Mouse (Mus musculus): Measurements from ENCODE around the gene Irf4. TPM values are rescaled to one million over a fixed set of nuclear protein-coding genes. Genes with fewer than 3 reads are reported as not detected.

Gene Irf4
- polyA plus RNA-seq, 1 experiment from 2014 or later, result 0.03 TPM

DNA sequence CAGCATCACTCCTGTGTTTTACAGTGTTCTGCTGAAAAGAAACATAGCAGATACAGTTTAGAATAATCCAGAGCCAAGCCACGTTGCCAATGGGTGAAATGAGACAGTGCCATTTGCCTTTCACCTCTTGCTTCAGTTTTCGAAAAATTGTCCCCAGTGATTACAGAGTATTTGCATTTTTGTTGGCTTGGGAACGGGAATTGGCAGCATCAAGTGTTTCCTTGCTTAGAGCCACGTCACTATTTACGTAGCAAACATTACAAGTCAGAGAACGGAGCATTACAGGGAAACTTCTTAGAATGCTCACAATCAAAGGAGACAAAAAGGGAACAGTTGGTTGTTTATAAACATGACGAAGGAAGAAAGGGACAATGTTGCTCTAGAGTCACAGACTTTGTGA is 3.9 kb upstream of the Irf4 start:
- Histone ChIP-seq H3K36me3 (ENCODE audit: control insufficient read depth, insufficient read depth, low read length) (no peaks in the 10 kb centered on the region), H3K4me3 (ENCODE audit: low read depth, low read length) (no peak overlapping the region), H3K9ac (ENCODE audit: low read depth, low read length) (no peak overlapping the region), H3K4me1 (ENCODE audit: control insufficient read depth, insufficient read depth, low read length) (peaks cover 6% of the 10 kb centered on the region), H3K27ac (ENCODE audit: low read depth, low read length) (no peak overlapping the region), H3K4me2 (no peak overlapping the region), H3K9me3 (replicated peaks; ENCODE audit: control insufficient read depth, low read length) (no peaks in the 10 kb centered on the region), H3K27me3 (ENCODE audit: control insufficient read depth, insufficient read depth, low read length) (peaks cover 24% of the 10 kb centered on the region)
- WGBS (ENCODE audit: insufficient replicate concordance), result 74% methylated on average over 7 of the region's 7 CpGs
- no peak for ATAC-seq (replicated peaks; ENCODE audit: insufficient number of reproducible peaks, low FRiP score, low TSS enrichment)

DNA sequence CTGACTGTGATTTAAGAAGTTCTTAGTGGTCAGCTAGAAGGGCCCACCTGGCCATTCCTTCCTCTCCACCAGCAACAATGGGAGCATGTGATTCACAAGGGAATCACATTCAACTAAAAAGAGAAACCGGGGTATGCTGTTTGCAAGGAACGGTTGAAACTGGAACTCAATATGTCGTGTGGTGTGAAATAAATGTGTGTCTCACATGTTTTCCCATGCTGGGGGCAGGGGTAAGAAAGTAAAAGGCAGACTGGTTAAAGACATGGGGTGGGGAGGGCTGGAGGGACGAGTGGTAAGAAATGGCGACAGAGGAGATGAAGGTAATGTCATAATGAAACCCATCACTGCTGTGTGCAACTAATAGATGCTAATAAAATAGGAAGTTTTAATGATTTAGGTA is 2.0 kb upstream of the Irf4 start:
- H3K4me1 ChIP-seq (ENCODE audit: control insufficient read depth, insufficient read depth, low read length), result peaks cover 6% of the 10 kb centered on the region
- H3K27me3 ChIP-seq (ENCODE audit: control insufficient read depth, insufficient read depth, low read length), result peaks cover 42% of the 10 kb centered on the region
- no peaks in the 10 kb centered on the region for H3K36me3 ChIP-seq (ENCODE audit: control insufficient read depth, insufficient read depth, low read length)
- WGBS (ENCODE audit: insufficient replicate concordance), result 67% methylated on average over 5 of the region's 5 CpGs
- no peak overlapping the region for H3K4me2 ChIP-seq
- no peak overlapping the region for H3K9ac ChIP-seq (ENCODE audit: low read depth, low read length)
- H3K27ac ChIP-seq (ENCODE audit: low read depth, low read length), result no peak overlapping the region
- no peak for ATAC-seq (replicated peaks; ENCODE audit: insufficient number of reproducible peaks, low FRiP score, low TSS enrichment)
- H3K4me3 ChIP-seq (ENCODE audit: low read depth, low read length), result no peak overlapping the region
- no peaks in the 10 kb centered on the region for H3K9me3 ChIP-seq (replicated peaks; ENCODE audit: control insufficient read depth, low read length)

DNA sequence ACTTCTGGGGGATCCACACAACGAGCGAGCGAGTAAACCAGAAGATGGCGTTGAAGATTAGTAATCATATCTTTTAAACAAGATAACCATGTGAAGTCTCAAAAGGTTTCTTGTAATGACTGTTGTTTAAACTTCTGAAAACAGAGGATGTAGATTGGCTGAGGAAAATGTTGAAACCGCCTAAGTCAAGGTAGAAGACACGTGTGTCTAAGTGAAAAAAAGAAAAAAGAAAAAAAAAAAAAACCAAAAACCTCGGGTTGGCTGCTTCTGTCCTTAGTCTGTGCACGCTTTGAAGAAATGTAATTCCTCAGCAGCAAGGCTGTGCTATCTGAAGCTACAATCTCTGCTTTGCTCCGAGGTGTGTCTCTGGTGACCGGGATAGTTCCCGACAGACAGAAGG is 1.5 kb upstream of the Irf4 start:
- Histone ChIP-seq H3K27me3 (ENCODE audit: control insufficient read depth, insufficient read depth, low read length) (peaks cover 47% of the 10 kb centered on the region), H3K4me3 (ENCODE audit: low read depth, low read length) (no peak overlapping the region), H3K27ac (ENCODE audit: low read depth, low read length) (no peak overlapping the region), H3K9ac (ENCODE audit: low read depth, low read length) (no peak overlapping the region), H3K36me3 (ENCODE audit: control insufficient read depth, insufficient read depth, low read length) (no peaks in the 10 kb centered on the region), H3K4me2 (no peak overlapping the region), H3K4me1 (ENCODE audit: control insufficient read depth, insufficient read depth, low read length) (peaks cover 6% of the 10 kb centered on the region), H3K9me3 (replicated peaks; ENCODE audit: control insufficient read depth, low read length) (no peaks in the 10 kb centered on the region)
- WGBS (ENCODE audit: insufficient replicate concordance), result 57% methylated on average over 11 of the region's 11 CpGs
- no peak for ATAC-seq (replicated peaks; ENCODE audit: insufficient number of reproducible peaks, low FRiP score, low TSS enrichment)

GRCm38 (mm10) chr13:30748321-30748720 is 705 bp upstream of the Irf4 start:
- H3K27me3 ChIP-seq (ENCODE audit: control insufficient read depth, insufficient read depth, low read length), result peaks cover 52% of the 10 kb centered on the region

DNA sequence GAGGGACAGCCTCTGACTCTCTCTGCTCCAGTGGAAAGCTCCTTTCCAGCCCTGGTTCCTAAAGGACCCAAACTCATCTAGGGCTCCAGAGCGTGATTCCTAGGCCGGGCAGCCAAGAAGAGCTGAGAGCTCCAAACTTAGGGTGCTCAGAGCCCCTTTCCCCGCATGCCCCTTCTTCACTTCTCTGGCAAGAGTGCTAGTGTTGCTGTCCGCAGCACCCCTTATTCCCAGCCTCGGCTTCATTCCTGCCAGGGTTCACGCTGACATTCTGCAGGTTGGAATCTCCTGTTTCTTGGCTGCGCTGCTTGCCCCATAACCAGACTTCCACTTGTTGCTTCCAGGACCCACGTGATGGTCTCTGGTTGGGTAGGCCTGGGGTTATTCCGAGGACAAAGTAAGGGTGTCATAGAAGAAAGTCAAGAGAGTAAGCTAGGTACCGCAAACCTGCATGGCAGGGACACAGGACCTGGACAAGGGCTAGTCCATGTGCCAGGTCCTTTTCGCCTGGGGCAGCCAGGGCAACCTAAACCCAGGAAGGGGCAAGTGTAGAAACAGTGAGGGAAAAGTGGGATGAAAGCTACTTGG is 623 bp downstream of the Irf4 start:
- peak overlapping the region; percentile 51 for H3K4me3 ChIP-seq (ENCODE audit: low read depth, low read length)
- peaks cover 6% of the 10 kb centered on the region for H3K4me1 ChIP-seq (ENCODE audit: control insufficient read depth, insufficient read depth, low read length)
- no peak overlapping the region for H3K9ac ChIP-seq (ENCODE audit: low read depth, low read length)
- no peak overlapping the region for H3K27ac ChIP-seq (ENCODE audit: low read depth, low read length)
- H3K27me3 ChIP-seq (ENCODE audit: control insufficient read depth, insufficient read depth, low read length), result peaks cover 52% of the 10 kb centered on the region
- 4% methylated on average over 11 of the region's 11 CpGs for WGBS (ENCODE audit: insufficient replicate concordance)
- peak overlapping the region; percentile 83 for H3K4me2 ChIP-seq
- ATAC-seq (replicated peaks; ENCODE audit: insufficient number of reproducible peaks, low FRiP score, low TSS enrichment), result no peak
- H3K9me3 ChIP-seq (replicated peaks; ENCODE audit: control insufficient read depth, low read length), result no peaks in the 10 kb centered on the region
- H3K36me3 ChIP-seq (ENCODE audit: control insufficient read depth, insufficient read depth, low read length), result no peaks in the 10 kb centered on the region

More at GRCm38 (mm10) chr13:30748321-30748720, 705 bp upstream of the Irf4 start:
- Histone ChIP-seq H3K9me3 (replicated peaks; ENCODE audit: control insufficient read depth, low read length) (no peaks in the 10 kb centered on the region), H3K36me3 (ENCODE audit: control insufficient read depth, insufficient read depth, low read length) (no peaks in the 10 kb centered on the region), H3K4me2 (no peak overlapping the region), H3K4me3 (ENCODE audit: low read depth, low read length) (no peak overlapping the region), H3K27ac (ENCODE audit: low read depth, low read length) (no peak overlapping the region), H3K4me1 (ENCODE audit: control insufficient read depth, insufficient read depth, low read length) (peaks cover 6% of the 10 kb centered on the region), H3K9ac (ENCODE audit: low read depth, low read length) (no peak overlapping the region)
- no peak for ATAC-seq (replicated peaks; ENCODE audit: insufficient number of reproducible peaks, low FRiP score, low TSS enrichment)
- WGBS (ENCODE audit: insufficient replicate concordance), result 57% methylated on average over 11 of the region's 11 CpGs

GRCm38 (mm10) chr13:30750461-30751303 is 1.7 kb downstream of the Irf4 start:
- H3K36me3 ChIP-seq (ENCODE audit: control insufficient read depth, insufficient read depth, low read length), result no peaks in the 10 kb centered on the region
- WGBS (ENCODE audit: insufficient replicate concordance), result 2% methylated on average over 33 of the region's 33 CpGs
- H3K4me2 ChIP-seq, result peak overlapping the region; percentile 83
- H3K27me3 ChIP-seq (ENCODE audit: control insufficient read depth, insufficient read depth, low read length), result peaks cover 52% of the 10 kb centered on the region
- no peak for ATAC-seq (replicated peaks; ENCODE audit: insufficient number of reproducible peaks, low FRiP score, low TSS enrichment)
- H3K9ac ChIP-seq (ENCODE audit: low read depth, low read length), result no peak overlapping the region
- H3K4me3 ChIP-seq (ENCODE audit: low read depth, low read length), result peak overlapping the region; percentile 51
- no peak overlapping the region for H3K27ac ChIP-seq (ENCODE audit: low read depth, low read length)
- no peaks in the 10 kb centered on the region for H3K9me3 ChIP-seq (replicated peaks; ENCODE audit: control insufficient read depth, low read length)
- peaks cover 6% of the 10 kb centered on the region for H3K4me1 ChIP-seq (ENCODE audit: control insufficient read depth, insufficient read depth, low read length)

DNA sequence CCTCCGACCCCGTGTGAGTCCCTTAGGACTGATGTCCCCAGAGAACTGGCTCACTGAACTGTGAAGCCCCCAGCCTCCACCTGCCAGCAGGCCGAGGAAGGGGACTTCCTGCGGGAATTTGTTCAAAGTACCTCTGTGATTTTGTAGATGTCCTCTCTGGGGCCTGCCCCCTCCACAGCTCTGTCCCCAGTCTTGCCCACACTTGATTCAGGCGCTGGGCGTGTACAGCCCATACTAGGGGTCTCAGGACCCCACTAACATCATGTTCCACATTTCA is 2.2 kb downstream of the Irf4 start:
- ATAC-seq (replicated peaks; ENCODE audit: insufficient number of reproducible peaks, low FRiP score, low TSS enrichment), result no peak
- H3K27me3 ChIP-seq (ENCODE audit: control insufficient read depth, insufficient read depth, low read length), result peaks cover 52% of the 10 kb centered on the region
- H3K27ac ChIP-seq (ENCODE audit: low read depth, low read length), result no peak overlapping the region
- H3K36me3 ChIP-seq (ENCODE audit: control insufficient read depth, insufficient read depth, low read length), result no peaks in the 10 kb centered on the region
- WGBS (ENCODE audit: insufficient replicate concordance), result 32% methylated on average over 6 of the region's 6 CpGs
- no peaks in the 10 kb centered on the region for H3K9me3 ChIP-seq (replicated peaks; ENCODE audit: control insufficient read depth, low read length)
- no peak overlapping the region for H3K9ac ChIP-seq (ENCODE audit: low read depth, low read length)
- no peak overlapping the region for H3K4me3 ChIP-seq (ENCODE audit: low read depth, low read length)
- peaks cover 6% of the 10 kb centered on the region for H3K4me1 ChIP-seq (ENCODE audit: control insufficient read depth, insufficient read depth, low read length)
- H3K4me2 ChIP-seq, result no peak overlapping the region

DNA sequence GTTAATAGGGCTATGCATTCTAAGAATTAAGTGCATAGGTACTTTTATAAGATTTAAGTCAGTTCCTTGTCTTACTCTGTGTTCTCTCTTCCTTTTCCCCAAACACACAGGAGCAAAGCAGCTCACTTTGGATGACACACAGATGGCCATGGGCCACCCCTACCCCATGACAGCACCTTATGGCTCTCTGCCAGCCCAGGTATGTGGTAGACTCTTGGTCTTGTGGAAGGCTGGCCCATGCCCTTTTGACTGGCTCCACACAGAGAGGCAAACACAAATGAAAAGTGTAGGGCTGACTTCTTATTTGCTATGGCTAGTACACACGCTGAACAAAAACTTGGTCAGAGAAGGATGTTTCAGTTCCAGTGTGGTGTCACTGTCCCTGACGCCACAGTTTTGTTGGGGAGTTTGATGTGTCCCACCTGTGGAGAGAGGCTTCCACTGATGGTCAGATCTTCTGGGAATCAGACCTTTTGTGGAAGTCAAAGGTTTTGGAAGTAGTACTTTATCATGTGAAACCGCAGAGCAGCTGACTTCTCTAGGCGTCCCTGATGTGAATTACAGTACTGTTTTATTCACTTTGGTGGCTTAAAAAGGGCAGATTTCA is 3.7 kb downstream of the Irf4 start:
- ATAC-seq (replicated peaks; ENCODE audit: insufficient number of reproducible peaks, low FRiP score, low TSS enrichment), result no peak
- H3K9ac ChIP-seq (ENCODE audit: low read depth, low read length), result no peak overlapping the region
- H3K4me1 ChIP-seq (ENCODE audit: control insufficient read depth, insufficient read depth, low read length), result peaks cover 6% of the 10 kb centered on the region
- no peaks in the 10 kb centered on the region for H3K36me3 ChIP-seq (ENCODE audit: control insufficient read depth, insufficient read depth, low read length)
- peaks cover 48% of the 10 kb centered on the region for H3K27me3 ChIP-seq (ENCODE audit: control insufficient read depth, insufficient read depth, low read length)
- no peak overlapping the region for H3K4me3 ChIP-seq (ENCODE audit: low read depth, low read length)
- WGBS (ENCODE audit: insufficient replicate concordance), result 71% methylated on average over 4 of the region's 4 CpGs
- H3K4me2 ChIP-seq, result no peak overlapping the region
- H3K27ac ChIP-seq (ENCODE audit: low read depth, low read length), result no peak overlapping the region
- no peaks in the 10 kb centered on the region for H3K9me3 ChIP-seq (replicated peaks; ENCODE audit: control insufficient read depth, low read length)
